Mouse (Mus musculus) splenic B cell, adult 2 months (primary cell): ENCODE data around the gene Wwp2.

Experiments used
- DNase-seq: peaks from one replicate; pipeline ENCODE4 v3.0.0-alpha.2; 2011; ENCODE audit warnings: low read depth, low spot score
- H3K27me3 ChIP-seq: 2 replicates; pipeline ENCODE4 v1.6.1; 2012; ENCODE audit warnings: mild to moderate bottlenecking, low read length, moderate library complexity, mixed read lengths; ENCODE audit not compliant: control insufficient read depth, poor library complexity, insufficient read depth, severe bottlenecking
- H3K36me3 ChIP-seq: 2 replicates; pipeline ENCODE4 v1.6.1; 2012; ENCODE audit warnings: mild to moderate bottlenecking, low read length, moderate library complexity, mixed read lengths; ENCODE audit not compliant: control insufficient read depth, poor library complexity, insufficient read depth, severe bottlenecking

Gene Wwp2

GRCm38 (mm10) chr8:107435962-107436831 lies at the start of gene Wwp2:
Gene Wwp2, plus strand, starts transcription at chr8:107436365.
- Histone ChIP-seq H3K27me3 (no peaks in the 10 kb centered on the region), H3K36me3 (no peaks in the 10 kb centered on the region)
- peak; percentile 87 for DNase-seq

GRCm38 (mm10) chr8:107386642-107387041 lies 49.5 kb upstream of the Wwp2 start:
- peak; percentile 67 for DNase-seq
- Histone ChIP-seq H3K36me3 (no peaks in the 10 kb centered on the region), H3K27me3 (no peaks in the 10 kb centered on the region)

GRCm38 (mm10) chr8:107387861-107388260 lies 48.3 kb upstream of the Wwp2 start:
- DNase-seq = peak; percentile 23
- Histone ChIP-seq H3K36me3 (no peaks in the 10 kb centered on the region), H3K27me3 (no peaks in the 10 kb centered on the region)

- no peaks in the 10 kb centered on the region for H3K36me3 ChIP-seq
- no peaks in the 10 kb centered on the region for H3K27me3 ChIP-seq
- no peak for DNase-seq
Observed at GRCm38 (mm10) chr8:107389557-107389956, 46.6 kb upstream of the Wwp2 start.

GRCm38 (mm10) chr8:107390476-107391135 lies 45.6 kb upstream of the Wwp2 start:
- no peak for DNase-seq
- Histone ChIP-seq H3K36me3 (no peaks in the 10 kb centered on the region), H3K27me3 (no peaks in the 10 kb centered on the region)

- Histone ChIP-seq H3K36me3 (no peaks in the 10 kb centered on the region), H3K27me3 (no peaks in the 10 kb centered on the region)
- DNase-seq = no peak
Observed at GRCm38 (mm10) chr8:107391136-107391516, 45.0 kb upstream of the Wwp2 start.

- no peaks in the 10 kb centered on the region for H3K36me3 ChIP-seq
- no peak for DNase-seq
Observed at GRCm38 (mm10) chr8:107395397-107395796, 40.8 kb upstream of the Wwp2 start.

GRCm38 (mm10) chr8:107396106-107396670 lies 40.0 kb upstream of the Wwp2 start:
- Histone ChIP-seq H3K36me3 (no peaks in the 10 kb centered on the region), H3K27me3 (no peaks in the 10 kb centered on the region)
- no peak for DNase-seq

More at GRCm38 (mm10) chr8:107395397-107395796, 40.8 kb upstream of the Wwp2 start:
- H3K27me3 ChIP-seq = no peaks in the 10 kb centered on the region

GRCm38 (mm10) chr8:107397665-107398064 lies 38.5 kb upstream of the Wwp2 start:
- Histone ChIP-seq H3K36me3 (no peaks in the 10 kb centered on the region), H3K27me3 (no peaks in the 10 kb centered on the region)
- no peak for DNase-seq

- no peak for DNase-seq
- no peaks in the 10 kb centered on the region for H3K36me3 ChIP-seq
- no peaks in the 10 kb centered on the region for H3K27me3 ChIP-seq
Observed at GRCm38 (mm10) chr8:107399495-107399894, 36.7 kb upstream of the Wwp2 start.

- no peak for DNase-seq
- Histone ChIP-seq H3K36me3 (no peaks in the 10 kb centered on the region), H3K27me3 (no peaks in the 10 kb centered on the region)
Observed at GRCm38 (mm10) chr8:107401866-107402265, 34.3 kb upstream of the Wwp2 start.

- Histone ChIP-seq H3K27me3 (no peaks in the 10 kb centered on the region), H3K36me3 (no peaks in the 10 kb centered on the region)
- peak; percentile 16 for DNase-seq
Observed at GRCm38 (mm10) chr8:107403038-107403781, 33.0 kb upstream of the Wwp2 start, which contains the start of gene Nqo1. Gene Nqo1, minus strand, starts transcription at chr8:107403206.

GRCm38 (mm10) chr8:107404057-107404456 lies 32.1 kb upstream of the Wwp2 start:
- no peaks in the 10 kb centered on the region for H3K27me3 ChIP-seq
- DNase-seq = no peak
- H3K36me3 ChIP-seq = no peaks in the 10 kb centered on the region

GRCm38 (mm10) chr8:107405935-107406334 lies 30.2 kb upstream of the Wwp2 start:
- DNase-seq = no peak
- Histone ChIP-seq H3K36me3 (no peaks in the 10 kb centered on the region; the same call in 1 of the 2 replicates), H3K27me3 (no peaks in the 10 kb centered on the region)
